Mouse (Mus musculus): ENCODE measurements around the gene Eipr1.
"Not testable (repeated sequence)": the region's sequence is repeated elsewhere in the genome, so short reads cannot be mapped to it uniquely, and the experiment has no call there.

The Eipr1 gene

DNA sequence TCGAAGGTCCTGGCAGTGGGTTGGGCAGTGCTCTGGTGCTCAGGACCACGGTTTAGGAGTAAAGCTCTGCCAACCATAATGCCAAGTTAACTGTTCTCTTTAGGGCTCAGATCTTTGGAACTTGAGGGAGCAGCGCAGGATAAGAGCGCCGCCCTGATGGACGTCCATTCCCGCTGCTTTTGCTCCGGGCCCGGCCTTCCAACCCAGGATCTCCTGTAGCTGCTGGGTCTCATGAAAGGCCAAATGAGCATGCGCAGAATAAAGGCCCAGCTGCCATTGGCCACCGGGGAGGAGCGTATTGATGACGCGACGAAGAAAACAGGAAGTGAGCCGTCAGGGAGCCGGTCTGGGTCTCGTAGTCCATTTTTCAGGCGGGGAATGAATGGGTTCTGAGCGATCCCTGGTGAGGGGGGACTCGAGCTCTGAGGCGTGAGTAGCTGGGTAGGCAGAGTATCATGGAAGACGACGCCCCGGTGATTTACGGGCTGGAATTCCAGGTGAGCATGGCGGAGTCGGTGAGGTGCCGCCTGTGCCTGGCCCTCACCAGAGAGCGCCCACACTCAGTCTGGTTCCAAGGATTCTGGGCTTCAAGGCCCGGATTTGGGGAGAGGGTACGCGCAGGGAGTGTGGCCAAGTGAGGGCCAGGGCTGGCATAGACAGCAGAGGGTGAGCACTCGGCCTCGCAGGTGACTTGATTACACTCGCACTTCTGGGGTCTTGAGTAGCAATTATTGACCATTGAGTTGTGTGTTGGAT is at the start of gene Eipr1:
TSS of gene Eipr1 (plus strand) at position 296 of the 756 bp plus-strand sequence.
- DNase-seq (ENCODE audit: low spot score in 2 of 2), result peak; percentile 47 to 79

DNA sequence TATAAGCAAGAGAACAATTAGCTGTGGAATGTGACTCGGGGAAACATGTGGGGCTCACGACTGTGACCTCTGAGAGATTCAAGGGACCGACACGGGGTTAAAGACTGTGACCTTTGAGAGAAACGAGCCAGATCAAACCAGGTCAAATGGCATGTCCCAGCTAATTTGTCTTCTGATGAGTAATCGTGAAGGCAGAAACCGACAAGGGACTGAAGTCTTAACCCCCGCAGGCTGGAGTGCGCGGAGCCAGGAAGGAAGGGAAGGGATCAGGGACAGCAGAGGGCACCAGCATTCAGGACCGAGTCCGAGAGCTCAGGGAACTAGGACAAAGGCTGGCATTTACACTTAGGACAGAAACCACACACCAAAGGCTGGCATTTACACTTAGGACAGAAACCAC is 47.2 kb upstream of the Eipr1 start:
- DNase-seq (ENCODE audit: low spot score in 2 of 2), result no peak

DNA sequence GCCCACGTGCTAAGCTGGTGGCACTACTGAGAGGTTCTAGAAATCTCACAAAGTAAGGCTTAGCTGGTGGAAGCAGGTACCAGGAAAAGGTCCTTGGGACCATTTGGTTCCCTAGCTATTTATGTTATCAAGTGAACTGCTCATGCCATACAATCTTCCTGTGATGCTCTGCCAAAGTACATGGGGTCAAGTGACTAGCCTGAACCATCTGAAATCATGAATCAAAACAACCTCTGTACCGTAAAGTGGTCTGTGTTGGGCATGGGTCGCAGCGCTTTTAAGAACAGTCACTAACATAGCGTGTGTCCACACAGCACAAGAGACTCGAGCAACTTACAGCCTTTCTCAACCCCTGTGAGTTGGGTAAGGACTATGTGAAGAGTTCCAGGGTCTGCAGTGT is 46.4 kb upstream of the Eipr1 start:
- DNase-seq (ENCODE audit: low spot score in 2 of 2), result no peak

DNA sequence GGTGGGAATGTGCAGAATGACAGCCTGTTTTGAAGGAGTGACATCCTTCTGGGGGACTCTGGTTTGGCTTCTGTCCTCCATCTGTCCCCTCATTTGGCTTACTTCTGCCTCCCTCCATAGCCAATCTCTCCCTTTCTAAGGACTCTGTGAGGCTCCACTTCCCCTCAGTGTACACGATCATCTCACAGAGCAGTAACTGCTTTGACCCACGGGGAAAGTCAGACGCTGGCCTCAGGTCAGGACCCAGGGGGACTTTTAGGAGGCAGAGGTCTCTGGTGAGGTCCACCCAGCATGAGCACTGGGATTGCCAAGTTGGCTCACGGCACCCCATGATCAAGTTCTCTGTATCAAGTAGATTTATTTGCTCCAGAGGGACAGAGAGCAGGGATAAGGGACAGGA is 43.4 kb upstream of the Eipr1 start:
- no peak for DNase-seq (ENCODE audit: low spot score in 2 of 2)

DNA sequence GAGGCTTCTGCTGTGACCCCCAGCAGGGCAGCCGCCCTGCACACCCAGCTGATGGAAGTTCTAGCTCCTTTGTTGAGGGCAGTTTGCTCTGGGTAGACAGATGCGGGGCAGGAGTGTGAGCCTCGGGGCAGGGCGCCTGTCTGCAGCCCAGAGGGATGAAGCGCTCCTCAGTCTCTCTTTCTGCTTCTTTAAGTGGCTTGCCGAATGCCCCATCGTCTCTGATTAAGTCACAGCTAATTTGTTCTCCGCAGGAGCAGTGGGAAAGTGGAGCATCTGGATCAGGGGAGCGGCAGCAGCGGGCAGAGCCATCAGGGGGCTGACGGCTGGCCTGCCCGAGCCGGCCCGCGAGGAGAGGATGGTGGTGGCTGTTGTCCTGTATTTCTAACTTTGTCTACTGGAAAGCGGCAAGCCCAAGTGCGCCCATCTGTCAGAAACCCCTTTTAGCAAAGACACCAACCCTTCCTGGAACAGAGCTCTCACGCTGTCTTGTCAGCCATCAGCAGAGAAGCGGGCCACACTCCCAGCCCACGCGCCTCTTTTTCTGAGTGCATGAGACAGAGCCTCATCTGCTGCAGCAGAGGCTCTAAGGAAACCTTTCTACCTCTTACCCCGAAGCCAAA is 40.9 kb upstream of the Eipr1 start:
- no peak for DNase-seq (ENCODE audit: low spot score in 2 of 2)

DNA sequence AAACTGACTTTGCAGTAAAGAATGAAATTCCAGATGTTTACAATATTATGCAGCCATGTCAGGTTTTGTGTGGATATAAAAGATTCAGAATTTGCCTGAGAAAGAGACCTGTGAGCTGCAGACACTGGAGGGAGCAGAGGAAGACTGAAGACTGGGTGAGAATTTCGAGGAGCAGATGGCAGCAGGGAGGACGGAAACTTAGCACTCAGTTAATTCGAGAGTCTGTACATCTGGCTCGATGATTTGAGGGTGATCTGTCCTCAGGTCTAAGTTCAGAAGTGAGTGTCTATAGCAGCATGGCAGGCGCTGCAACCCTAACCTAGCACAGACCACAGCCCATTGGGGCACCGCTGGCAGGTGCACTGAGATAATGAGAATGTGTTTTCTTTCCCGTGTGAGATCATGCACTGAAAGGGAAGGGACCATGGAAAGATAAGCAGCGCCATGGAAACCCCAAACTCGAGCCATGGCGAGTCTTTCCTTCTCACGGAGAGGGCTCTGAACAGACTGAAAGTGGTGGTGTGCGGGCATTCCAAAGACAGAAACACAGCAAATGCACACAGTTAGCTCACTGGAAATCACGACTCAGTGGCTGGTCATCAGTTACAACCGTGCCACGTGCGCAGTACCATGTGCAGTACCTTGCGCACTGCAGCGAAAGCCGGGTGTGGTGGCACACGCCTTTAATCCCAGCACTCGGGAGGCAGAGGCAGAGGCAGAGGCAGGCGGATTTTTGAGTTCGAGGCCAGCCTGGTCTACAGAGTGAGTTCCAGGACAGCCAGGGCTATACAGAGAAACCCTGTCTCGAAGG is 36.6 kb upstream of the Eipr1 start:
- no peak for DNase-seq (ENCODE audit: low spot score in 2 of 2)

DNA sequence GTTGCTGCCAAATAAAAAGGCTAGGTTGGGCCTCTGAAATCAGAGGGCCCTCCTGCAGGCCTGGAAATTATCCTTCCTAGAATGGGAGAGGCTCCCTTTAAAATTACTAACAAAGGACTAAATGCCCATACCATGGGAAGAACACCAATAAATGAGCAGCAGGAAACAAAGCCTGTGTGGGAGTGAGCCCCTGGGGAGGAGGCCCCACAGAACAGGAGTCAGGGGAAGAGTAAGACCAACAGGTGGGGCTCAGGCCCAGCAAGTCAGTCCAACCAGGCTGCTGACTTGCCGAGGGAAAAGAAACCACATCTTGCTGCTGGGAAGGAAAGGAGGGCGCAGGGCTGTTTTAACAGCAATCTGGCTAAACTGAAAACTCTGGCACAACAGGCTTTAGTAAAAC is 34.5 kb upstream of the Eipr1 start:
- DNase-seq (ENCODE audit: low spot score in 2 of 2), result no peak

DNA sequence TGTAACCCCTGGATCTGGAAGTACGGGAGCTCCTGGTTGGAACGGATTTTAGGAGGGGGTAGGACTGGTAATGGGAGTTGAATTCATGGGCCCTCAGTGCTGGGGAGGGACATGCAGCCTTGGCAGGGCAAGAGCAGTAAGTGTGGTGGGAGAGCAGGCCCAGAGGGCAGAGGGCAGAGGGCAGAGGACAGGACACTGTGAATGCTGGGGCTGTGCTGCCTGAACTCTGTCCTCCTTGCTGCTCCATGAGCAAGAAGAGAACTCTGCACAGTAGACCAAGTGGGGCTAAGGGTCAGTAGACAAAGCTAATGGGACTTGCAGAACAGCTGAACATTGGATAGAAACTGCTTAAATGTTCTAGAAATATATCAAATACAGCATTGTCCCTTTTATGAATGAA is 33.5 kb upstream of the Eipr1 start:
- no peak for DNase-seq (ENCODE audit: low spot score in 2 of 2)

DNA sequence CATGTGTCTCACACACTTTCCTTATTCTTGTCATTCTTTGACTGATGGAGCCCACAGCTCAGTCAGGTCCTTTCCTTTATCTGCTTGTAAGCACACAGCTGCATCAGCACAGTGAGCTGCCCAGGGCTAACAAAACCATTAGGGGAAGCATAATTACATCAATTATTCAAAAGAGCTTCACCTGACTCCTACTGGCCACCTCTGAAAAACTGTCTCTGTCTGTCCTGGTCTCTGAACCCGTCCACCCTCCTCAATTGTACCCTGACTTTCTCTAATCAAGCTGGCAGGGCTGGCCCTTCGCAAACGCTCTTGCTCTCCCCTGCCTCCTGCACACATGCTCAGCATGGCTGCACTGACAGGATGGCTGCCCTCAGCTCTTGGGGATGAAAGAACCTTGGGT is 27.2 kb upstream of the Eipr1 start:
- DNase-seq (ENCODE audit: low spot score in 2 of 2), result no peak

DNA sequence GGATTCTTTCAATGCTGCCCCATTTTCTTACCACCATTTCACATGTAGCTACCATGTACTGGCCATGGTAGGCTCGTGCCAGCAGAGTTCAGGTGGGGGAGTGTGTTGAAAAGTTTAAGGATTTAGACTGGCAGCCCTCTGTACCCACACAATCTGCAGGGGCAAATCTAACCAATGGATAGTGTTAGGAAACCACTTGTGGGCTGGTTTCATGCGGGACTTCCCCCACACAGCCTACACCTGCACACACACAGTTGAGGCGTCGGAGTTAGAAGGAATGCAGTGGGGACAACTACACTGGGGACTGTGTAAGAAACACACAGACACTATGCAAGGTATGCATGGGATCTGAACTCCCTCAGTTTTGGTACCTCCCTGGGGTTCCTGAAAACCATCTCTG is 25.4 kb upstream of the Eipr1 start:
- DNase-seq (ENCODE audit: low spot score in 2 of 2), result no peak

DNA sequence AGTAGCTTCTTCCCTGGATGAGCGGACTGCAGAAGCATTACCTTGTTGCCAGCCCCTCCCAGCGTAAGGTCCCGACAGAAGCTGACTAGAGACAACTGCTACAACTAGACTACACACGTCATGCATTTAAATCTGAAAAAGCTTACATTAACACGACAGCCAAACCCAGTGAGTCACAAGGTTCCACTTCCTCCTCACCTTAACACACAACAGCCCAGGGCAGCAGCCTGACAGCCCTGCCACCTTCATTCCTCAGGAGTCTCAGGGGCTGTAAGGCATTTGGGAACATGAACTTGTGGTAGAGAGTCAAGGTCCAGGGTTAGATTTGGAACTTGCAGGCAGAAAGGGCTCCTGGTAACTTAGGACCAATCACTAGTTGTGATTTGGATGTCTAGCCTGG is 24.5 kb upstream of the Eipr1 start:
- no peak for DNase-seq (ENCODE audit: low spot score in 2 of 2)

DNA sequence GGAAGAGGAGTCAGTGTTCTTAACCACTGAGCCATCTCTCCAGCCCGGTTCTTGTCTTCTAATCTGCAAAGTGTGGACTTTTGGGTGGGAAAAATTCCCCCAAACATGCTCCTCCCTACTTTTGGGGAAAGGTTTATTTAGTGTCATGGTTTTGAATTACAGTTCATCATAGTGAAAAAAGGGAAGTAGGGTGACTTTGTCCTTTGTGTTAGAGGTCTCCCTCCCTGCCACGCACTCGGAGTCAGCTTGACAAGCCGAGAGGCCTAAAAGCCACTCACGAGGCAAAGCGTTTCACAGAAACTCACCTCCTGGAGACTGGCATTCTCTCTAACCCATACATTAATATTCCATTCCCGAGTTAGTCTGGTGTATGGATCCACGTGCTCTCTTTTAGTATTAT is 19.0 kb upstream of the Eipr1 start:
- no peak for DNase-seq (ENCODE audit: low spot score in 2 of 2)

DNA sequence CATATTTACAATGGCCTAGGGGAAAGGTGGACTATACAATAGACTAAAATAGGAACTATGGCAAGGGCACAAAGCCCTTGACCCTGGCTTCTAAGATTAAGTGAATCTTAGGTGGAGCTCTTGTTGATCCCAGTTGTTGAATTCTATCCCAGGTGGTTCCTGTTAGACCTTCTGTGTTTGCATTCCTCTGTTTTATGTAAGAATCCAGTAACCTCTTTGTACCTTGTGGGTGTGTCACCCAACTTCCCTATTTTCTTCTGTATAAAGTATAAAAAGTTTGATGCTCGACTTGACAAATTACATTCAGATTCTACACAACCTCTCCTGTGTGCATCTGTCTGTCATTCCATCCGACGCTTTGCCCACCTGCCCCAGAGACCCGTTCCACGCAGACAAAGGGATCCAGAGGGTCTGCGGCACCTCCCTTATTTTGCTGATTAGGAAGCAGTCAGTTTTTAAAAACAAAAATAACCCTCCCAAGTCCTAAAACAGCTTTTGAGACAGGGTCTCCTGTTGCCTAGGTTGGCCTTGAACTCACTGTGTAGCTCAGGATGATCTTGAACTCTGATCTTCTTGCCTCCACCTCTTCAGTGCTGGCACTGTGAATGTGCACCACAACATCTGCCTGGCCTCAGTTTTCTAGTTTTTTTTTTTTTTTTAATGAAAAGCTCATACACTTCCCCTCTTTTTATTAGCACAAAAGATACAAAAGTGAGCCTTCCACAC is 17.9 kb upstream of the Eipr1 start:
- not testable (repeated sequence) for DNase-seq (ENCODE audit: low spot score in 2 of 2)

DNA sequence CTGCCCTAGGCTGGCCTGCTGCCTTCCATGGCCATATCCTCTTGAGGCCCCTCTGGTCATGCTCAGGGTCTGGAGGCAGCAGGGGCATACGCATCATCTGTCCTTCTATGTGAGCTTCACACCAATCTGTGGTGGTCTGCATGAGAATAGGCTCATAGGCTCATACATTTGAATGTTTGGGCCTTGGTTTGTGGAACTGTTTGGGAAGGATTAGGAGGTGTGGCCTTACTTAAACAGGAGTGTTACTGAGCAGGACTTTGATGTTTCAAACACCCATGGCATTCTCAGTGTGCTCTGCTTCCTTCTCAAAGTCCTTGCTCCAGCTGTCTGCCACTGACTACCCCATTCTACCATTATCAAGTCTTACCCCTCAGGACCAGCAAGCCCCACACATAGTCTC is 17.3 kb upstream of the Eipr1 start:
- no peak for DNase-seq (ENCODE audit: low spot score in 2 of 2)

DNA sequence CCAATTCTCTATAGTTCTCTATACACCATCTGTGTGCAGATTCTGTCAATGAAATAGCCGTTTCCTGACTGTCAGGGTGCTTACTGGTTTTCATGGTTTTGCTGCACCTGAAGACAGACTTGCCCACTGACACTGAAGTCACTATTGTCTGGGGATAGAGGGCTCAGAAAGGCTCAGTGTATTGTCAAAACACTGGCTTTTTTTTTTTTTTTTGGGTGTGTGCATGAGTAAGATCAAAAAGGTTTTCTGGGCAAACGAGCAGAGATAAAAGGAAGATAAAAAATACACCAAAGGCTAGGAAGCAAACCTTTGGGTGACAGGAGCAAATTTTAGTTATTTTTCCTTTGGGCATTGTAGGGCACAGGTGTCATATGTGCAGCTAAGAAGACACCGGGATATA is 16.3 kb upstream of the Eipr1 start:
- DNase-seq (ENCODE audit: low spot score in 2 of 2), result no peak

DNA sequence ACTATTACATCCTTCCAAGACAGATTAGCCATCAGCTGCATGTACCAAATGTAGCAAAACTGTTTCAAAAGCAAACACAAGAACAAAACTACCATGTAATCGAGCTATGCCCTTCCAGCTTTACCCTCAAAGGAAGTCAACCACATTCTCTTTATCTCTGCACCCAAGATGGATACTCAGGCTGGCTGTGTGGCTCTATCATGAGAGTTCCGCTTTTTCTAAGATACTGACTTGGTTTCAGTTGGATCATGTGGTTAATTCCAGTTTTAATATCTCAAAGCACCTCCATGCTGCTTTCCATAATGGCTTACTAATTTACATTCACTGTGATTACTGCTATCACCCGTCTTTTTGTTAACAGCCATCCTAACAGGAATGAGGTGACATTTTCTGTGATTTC is 8.3 kb upstream of the Eipr1 start:
- no peak for DNase-seq (ENCODE audit: low spot score in 2 of 2)

DNA sequence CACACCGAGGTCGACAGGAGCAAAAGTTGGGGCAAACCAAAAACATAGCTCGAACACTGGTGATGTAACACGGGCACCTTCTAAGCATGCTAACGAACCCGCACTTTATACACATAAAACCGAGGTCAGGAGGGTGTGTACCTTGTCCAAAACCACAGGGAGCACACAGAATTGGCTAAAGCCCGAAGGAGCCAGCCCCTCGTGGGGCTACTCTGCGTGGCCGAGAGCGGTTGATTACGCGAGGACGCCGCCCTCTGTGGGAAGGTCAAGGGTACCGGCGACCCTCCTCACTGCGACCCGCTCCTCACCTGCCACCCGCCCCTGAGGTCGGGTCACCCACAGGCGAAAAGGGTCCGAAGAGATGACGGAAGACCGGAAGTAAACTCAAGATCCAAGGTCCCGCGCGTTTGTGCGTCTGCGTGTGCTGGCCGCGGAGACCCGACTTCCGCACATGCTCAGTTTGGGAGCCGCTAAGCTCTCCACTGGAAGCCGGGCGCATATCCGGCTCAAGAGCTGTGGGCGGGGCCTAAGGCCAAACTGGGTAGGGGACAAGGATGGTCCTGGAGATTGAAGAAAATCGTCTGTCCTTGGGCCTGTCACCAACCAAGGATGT is 1.5 kb upstream of the Eipr1 start, which contains the start of gene Trappc12:
TSS of gene Trappc12 (minus strand) at position 452 of the 613 bp plus-strand sequence.
- DNase-seq (ENCODE audit: low spot score in 2 of 2), result peak; percentile 51 to 84

DNA sequence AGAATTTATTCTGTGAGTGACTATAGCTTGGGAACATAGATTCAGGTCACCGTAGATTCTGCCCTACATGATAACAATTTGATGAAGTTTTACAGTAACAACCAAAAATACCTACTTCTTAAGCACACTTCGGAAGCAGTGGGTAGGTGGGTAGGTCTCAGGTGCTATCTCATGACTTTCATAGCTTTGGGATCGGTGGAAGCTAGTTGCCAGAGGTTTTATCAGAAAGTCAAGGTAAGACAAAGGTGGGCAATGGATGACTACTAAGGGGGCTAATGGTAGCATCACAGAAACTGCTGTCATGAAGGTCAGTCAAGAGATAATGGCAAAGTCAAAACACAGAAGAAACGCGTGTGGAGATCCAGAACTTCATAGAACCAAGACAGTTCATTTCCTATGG is 727 bp upstream of the Eipr1 start:
- DNase-seq (ENCODE audit: low spot score in 2 of 2), result no peak

DNA sequence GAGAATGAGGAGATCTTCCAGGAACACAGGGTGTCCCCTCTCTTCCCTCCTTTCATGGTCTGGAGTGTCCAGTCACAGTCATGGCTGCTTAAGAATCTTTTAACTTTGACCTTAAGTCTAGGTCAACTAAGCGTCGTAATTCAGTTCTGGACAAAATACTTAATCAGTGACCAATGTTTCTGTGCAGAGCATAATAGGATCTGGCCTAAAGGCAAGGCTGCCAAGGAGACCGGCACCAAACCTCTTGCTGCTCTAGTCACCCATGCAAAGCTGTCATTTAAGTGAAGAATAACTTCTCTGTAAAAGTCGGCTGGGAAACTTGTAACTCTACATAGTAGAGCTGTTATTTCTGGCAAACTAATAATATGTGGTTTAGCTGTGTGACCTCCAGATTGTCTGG is 4.4 kb downstream of the Eipr1 start:
- DNase-seq (ENCODE audit: low spot score in 2 of 2), result no peak

DNA sequence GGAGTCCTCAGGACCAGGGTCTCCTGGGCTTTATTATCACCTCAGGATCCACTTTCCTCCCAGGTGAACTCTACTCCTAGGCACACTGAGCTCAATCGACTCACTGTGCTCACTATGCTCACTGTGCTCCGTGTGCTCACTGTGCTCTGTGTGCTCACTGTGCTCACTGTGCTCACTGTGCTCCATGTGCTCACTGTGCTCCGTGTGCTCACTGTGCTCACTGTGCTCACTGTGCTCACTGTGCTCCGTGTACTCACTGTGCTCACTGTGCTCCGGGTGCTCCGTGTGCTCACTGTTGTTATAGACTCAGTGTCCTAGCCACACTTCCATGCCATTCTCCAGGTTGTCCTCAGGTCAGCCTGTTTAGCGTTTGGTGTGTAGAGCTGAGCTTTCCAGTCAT is 18.4 kb downstream of the Eipr1 start:
- DNase-seq (ENCODE audit: low spot score in 2 of 2), result no peak

DNA sequence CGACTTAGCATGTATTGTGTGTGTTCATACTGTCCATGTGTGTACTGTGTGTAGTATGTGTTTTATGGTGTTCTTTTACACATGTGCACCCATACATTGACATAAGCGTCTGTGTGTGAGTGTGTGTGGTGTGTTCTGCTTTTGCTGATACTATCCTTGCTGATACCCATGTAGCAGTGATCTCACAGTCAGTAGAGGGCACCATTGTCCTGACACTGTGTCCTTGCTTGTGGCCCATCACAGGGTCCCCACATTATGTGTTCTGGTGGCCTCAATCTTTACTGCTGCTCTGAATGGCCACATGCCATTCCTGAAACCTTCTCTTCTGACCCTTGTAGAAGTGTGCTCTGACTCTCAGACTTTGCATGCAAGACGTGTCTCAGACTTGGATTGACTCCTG is 22.2 kb downstream of the Eipr1 start:
- DNase-seq (ENCODE audit: low spot score in 2 of 2), result no peak

DNA sequence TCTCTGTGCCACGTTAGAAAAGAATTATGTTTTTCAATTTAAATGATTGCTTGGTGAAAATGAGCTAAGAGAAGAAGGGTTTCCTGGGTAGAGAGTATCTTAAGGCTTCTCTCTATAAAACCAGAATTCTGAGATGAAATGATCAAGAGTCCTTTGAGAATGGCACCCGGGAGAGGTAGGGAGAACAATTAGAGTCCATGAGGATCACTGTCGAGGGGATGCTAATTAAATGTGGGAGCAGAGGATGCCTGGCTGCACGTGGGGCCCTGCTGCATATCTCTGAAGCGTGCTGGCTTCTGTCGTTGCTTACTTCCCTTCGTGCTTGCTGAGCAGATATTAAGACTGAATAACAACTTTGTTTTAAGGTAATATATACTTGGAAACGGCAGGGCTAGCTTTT is 23.5 kb downstream of the Eipr1 start:
- DNase-seq (ENCODE audit: low spot score in 2 of 2), result no peak
